Mouse (Mus musculus) hindbrain, postnatal 0 days (tissue): ENCODE measurements around the gene Basp1. TPM values are rescaled to one million over a fixed set of nuclear protein-coding genes. Genes with fewer than 3 reads are reported as not detected.

Source experiments
- ATAC-seq: fragments of 200-750 bp; cut with Nextera tagmentation; 2 replicates; pipeline ENCODE4 v1.8.0; 2017; ENCODE audit warnings: mild to moderate bottlenecking, moderate TSS enrichment, moderate library complexity
- DNase-seq: peaks from one replicate; pipeline ENCODE4 v3.0.0-alpha.2; 2015; ENCODE audit warnings: low spot score
- H3K27ac ChIP-seq: fragments of 300-500 bp; sonication (generic); 2 replicates; pipeline ENCODE4 v1.5.1; 2014; ENCODE audit warnings: mild to moderate bottlenecking
- H3K27me3 ChIP-seq: fragments of 300-500 bp; sonication (generic); 2 replicates; pipeline ENCODE4 v1.6.1; 2014; ENCODE audit warnings: low read length, mixed read lengths; ENCODE audit not compliant: insufficient read depth
- H3K36me3 ChIP-seq: fragments of 300-500 bp; sonication (generic); 2 replicates; pipeline ENCODE4 v1.6.1; 2014; ENCODE audit warnings: low read length, mixed read lengths; ENCODE audit not compliant: insufficient read depth
- H3K4me1 ChIP-seq: fragments of 300-500 bp; sonication (generic); 2 replicates; pipeline ENCODE4 v1.6.1; 2014; ENCODE audit warnings: antibody characterized with exemption, low read length, mixed read lengths; ENCODE audit not compliant: insufficient read depth
- H3K4me2 ChIP-seq: fragments of 300-500 bp; sonication (generic); 2 replicates; pipeline ENCODE4 v1.6.1; 2014; ENCODE audit warnings: low read depth, mild to moderate bottlenecking, low read length, moderate library complexity, mixed read lengths
- H3K4me3 ChIP-seq: fragments of 300-500 bp; sonication (generic); 2 replicates; pipeline ENCODE4 v1.5.1; 2014; ENCODE audit warnings: low read length
- H3K9ac ChIP-seq: fragments of 300-500 bp; sonication (generic); replicated peaks from 2 replicates; pipeline ENCODE4 v1.6.1; 2014; ENCODE audit warnings: mild to moderate bottlenecking, low read length, moderate library complexity, mixed read lengths
- H3K9me3 ChIP-seq: fragments of 300-500 bp; sonication (generic); 2 replicates; pipeline ENCODE4 v1.6.1; 2016; ENCODE audit warnings: low read length, mixed read lengths
- CTCF ChIP-seq: IDR thresholded peaks from 2 replicates; pipeline ENCODE4 v1.5.1; 2016; ENCODE audit warnings: antibody characterized with exemption, control low read depth, low read depth
- WGBS: fragments of 180-500 bp; shearing (Covaris S2); extraction: QIAGEN DNeasy Blood & Tissue Kit; methylation state at CpG from one replicate; pipeline ENCODE4 v1.1.7; 2014; 5-methylcytosine and 5-hydroxymethylcytosine counted together
- polyA plus RNA-seq: library from polyadenylated mRNA; unstranded; fragments of >200 nt; fragmentation: Nextera tagmentation; extraction: Ambion mirVana; gene quantifications from 2 replicates; pipeline ENCODE4 v1.2.1, GENCODE M21; 2015
- total RNA-seq: library from RNA; depleted of rRNA; stranded (reverse); fragments of >200 nt; gene quantifications from 2 replicates; pipeline ENCODE4 v1.2.3, GENCODE M21; 2014

Basp1 gene
- total and polyA plus RNA-seq, 2 experiments from 2014 or later, result 415 to 701 TPM

DNA sequence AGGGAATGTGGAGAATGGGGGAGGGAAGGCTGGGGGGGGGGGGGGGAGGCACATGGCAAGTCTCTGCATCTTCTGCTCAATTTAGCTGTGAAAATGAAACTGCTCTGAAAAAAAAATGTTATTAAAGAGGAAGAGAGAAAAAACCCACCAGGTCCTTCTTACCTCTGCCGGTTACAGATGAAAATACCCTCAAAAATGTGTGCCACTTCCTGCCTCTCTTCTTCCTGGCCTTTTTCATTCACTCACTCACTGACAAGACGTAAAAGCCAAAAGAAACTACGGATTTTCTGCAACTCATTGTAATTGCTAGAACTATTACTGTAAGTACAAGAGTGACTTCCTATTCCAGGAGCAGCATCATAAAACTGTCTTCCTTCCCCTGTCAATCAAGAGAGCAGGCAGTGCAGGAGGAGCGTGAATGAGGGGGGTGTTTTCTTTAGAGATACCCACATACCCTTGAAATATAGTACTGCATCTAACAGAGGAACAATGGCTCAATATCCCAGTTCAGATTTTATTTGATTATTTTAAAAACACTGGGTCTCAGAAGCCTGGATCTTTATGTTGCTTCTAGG, 21.0 kb downstream of the Basp1 start:
- 58% methylated on average over 4 of the region's 4 CpGs for WGBS
- DNase-seq (no peak), ATAC-seq (no peak)
- no peak overlapping the region for H3K27ac ChIP-seq
- H3K4me1 ChIP-seq, result peaks cover 11% of the 10 kb centered on the region
- no peaks in the 10 kb centered on the region; the same call in 1 of the 2 replicates for H3K36me3 ChIP-seq
- no peaks in the 10 kb centered on the region for H3K9me3 ChIP-seq
- no peak overlapping the region for H3K4me2 ChIP-seq
- no peaks in the 10 kb centered on the region for H3K27me3 ChIP-seq
- H3K9ac ChIP-seq, result no peak overlapping the region
- H3K4me3 ChIP-seq, result no peak overlapping the region
- no peak for TF ChIP-seq CTCF

DNA sequence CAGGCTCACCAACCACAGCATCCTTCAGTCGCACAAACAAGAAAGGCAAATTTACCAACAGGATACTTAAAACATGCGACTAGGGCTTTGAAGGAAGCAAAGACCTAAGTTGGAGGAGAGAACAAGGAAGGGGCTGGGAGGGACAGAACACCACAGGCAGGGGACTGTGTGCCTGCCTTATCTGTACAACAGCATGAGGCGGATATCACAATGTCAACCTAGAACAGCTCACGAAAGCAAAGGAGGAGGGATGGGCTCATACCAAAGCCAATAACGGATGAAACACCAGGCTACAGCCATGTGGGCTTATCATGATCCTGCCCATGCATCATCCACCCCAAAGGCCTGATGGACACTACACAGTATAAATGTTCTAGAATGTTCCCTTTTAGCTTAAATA, 22.4 kb downstream of the Basp1 start:
- TF ChIP-seq CTCF, result no peak
- H3K9ac ChIP-seq, result no peak overlapping the region
- 84% methylated on average over 5 of the region's 5 CpGs for WGBS
- no peaks in the 10 kb centered on the region for H3K27me3 ChIP-seq
- H3K9me3 ChIP-seq, result no peaks in the 10 kb centered on the region
- H3K4me3 ChIP-seq, result no peak overlapping the region
- H3K4me1 ChIP-seq, result peaks cover 8% of the 10 kb centered on the region
- DNase-seq (no peak), ATAC-seq (no peak)
- no peak overlapping the region for H3K27ac ChIP-seq
- no peak overlapping the region for H3K4me2 ChIP-seq
- H3K36me3 ChIP-seq, result no peaks in the 10 kb centered on the region; the same call in 1 of the 2 replicates

DNA sequence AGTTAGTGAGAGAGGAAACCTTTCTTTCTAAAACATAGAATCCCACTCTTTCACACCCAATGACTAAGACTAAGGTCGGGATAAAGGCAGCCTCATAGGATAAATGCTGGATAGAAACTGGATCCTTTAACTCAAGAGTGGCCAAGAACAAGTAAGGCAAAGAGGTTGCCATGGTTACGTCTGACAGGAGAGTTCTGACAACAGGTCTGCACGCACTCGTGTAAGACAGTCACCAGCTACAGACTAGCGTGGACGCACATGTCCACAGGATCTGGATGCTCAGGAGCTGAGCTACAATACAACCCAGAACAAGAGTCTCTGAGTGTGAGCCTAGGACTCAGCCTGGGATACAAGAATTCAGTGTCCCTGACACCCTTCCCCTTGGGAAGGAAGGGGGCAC, 26.0 kb downstream of the Basp1 start:
- 55% methylated on average over 6 of the region's 6 CpGs for WGBS
- H3K4me2 ChIP-seq, result no peak overlapping the region
- no peaks in the 10 kb centered on the region for H3K9me3 ChIP-seq
- ATAC-seq (peak; percentile 48), DNase-seq (no peak)
- no peak for TF ChIP-seq CTCF
- H3K27ac ChIP-seq, result no peak overlapping the region
- no peak overlapping the region for H3K4me3 ChIP-seq
- peaks cover 3% of the 10 kb centered on the region; the same call in 1 of the 2 replicates for H3K36me3 ChIP-seq
- H3K9ac ChIP-seq, result no peak overlapping the region
- no peaks in the 10 kb centered on the region for H3K4me1 ChIP-seq
- no peaks in the 10 kb centered on the region for H3K27me3 ChIP-seq

DNA sequence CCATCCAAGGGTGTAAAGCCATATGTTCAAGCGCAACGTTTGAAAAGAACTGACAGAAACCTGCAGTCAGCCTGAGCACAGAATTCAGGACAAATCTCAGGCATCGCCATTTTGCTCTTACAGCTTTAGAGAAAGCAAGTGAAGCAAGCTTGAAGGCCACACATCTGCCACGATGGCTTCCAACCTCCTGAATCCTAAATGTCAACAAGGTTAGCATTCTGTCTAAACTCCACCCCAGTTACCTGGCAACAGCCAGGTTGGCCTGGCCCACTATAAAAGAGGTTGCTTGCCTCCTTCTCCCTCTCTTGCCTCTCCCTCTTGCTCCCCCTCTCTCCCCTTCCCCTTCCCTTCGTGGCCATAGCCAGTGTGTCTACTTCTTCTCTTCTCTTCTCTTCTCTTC, 33.5 kb downstream of the Basp1 start:
- Histone ChIP-seq H3K4me1 (peaks cover 21% of the 10 kb centered on the region; the same call in 1 of the 2 replicates), H3K27me3 (no peaks in the 10 kb centered on the region), H3K4me3 (no peak overlapping the region), H3K36me3 (no peaks in the 10 kb centered on the region), H3K4me2 (no peak overlapping the region), H3K9me3 (no peaks in the 10 kb centered on the region), H3K27ac (no peak overlapping the region), H3K9ac (no peak overlapping the region)
- 74% methylated on average over 5 of the region's 5 CpGs for WGBS
- TF ChIP-seq CTCF, result no peak
- DNase-seq (no peak), ATAC-seq (no peak)

DNA sequence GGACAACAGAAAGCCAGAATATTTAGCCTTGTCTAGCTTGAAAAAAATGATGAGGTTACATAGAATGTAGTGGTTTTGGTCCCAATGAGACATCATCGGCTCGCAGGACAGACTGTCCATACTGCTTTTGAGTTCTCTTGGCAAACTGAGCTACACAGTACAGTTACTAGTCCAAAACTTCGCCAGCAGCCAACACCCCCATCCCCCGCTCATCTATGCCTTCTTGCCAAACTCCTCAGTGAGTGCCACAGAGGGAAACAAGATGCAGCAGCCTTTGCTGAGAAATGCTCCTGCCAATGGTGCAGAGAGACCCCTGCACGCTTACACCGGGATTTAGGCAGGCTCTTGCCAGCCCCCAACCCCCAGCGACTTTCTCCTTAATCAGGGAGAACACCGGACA, 34.9 kb downstream of the Basp1 start:
- no peak for TF ChIP-seq CTCF
- WGBS, result 57% methylated on average over 8 of the region's 8 CpGs
- peaks cover 25% of the 10 kb centered on the region; the same call in 1 of the 2 replicates for H3K4me1 ChIP-seq
- ATAC-seq (peak; percentile 49; the same call in 1 of the 2 replicates), DNase-seq (peak; percentile 35)
- no peaks in the 10 kb centered on the region for H3K9me3 ChIP-seq
- no peak overlapping the region for H3K4me3 ChIP-seq
- no peak overlapping the region for H3K4me2 ChIP-seq
- H3K36me3 ChIP-seq, result no peaks in the 10 kb centered on the region
- H3K27me3 ChIP-seq, result no peaks in the 10 kb centered on the region
- no peak overlapping the region for H3K9ac ChIP-seq
- no peak overlapping the region for H3K27ac ChIP-seq

DNA sequence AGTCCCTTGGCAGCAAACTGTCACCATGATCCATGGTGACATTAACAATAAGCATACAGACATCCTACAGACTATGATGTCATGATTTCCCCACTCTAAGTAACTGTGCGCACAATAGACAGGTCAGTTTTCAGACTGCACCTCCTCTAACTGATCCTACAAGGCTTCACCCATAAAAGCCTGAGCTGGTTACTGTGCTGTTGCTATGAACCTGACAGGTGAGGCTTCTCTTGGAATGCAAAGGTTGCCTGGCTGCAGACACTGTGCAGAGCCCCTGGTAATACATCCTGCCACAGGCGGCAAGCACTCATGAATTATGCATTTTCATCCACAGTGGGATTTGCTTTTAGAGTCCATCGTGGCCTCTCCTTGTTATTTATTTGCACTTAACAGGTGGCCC, 36.6 kb downstream of the Basp1 start:
- H3K4me3 ChIP-seq, result no peak overlapping the region
- no peak overlapping the region for H3K4me2 ChIP-seq
- H3K36me3 ChIP-seq, result no peaks in the 10 kb centered on the region
- 30% methylated on average over 3 of the region's 3 CpGs for WGBS
- DNase-seq (no peak), ATAC-seq (peak; percentile 41)
- peaks cover 35% of the 10 kb centered on the region; the same call in 1 of the 2 replicates for H3K4me1 ChIP-seq
- H3K9me3 ChIP-seq, result no peaks in the 10 kb centered on the region
- H3K27me3 ChIP-seq, result no peaks in the 10 kb centered on the region
- H3K9ac ChIP-seq, result no peak overlapping the region
- TF ChIP-seq CTCF, result no peak
- 0 out of 2 replicates have a peak overlapping the region, but pooled peaks have one; percentile 0 for H3K27ac ChIP-seq

DNA sequence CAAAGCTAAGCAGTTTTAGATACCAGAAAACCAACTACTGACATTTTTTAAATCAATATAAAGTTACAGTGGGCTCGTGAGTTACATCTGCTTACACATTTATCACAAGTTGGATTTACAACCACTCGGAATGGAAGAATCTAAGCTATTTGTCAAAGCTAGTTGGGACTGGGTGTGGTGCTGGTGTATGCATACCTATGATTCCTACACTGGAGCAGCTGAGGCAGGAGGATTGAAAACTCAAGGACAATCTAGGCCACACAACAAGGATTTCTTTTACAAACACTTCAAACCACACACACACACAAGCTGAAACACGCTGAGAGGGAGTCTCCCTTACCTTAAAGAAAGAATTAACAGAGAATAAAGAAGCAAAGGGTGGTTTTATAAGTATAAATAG, 40.1 kb downstream of the Basp1 start:
- DNase-seq, result no peak
- H3K4me1 ChIP-seq, result peaks cover 28% of the 10 kb centered on the region; the same call in 1 of the 2 replicates
- no peak overlapping the region for H3K9ac ChIP-seq
- no peaks in the 10 kb centered on the region for H3K9me3 ChIP-seq
- ATAC-seq, result no peak
- no peak overlapping the region for H3K4me3 ChIP-seq
- H3K4me2 ChIP-seq, result no peak overlapping the region
- whole genome bisulfite sequencing, result 78% methylated on average over 3 of the region's 3 CpGs
- no peak for TF ChIP-seq CTCF
- no peaks in the 10 kb centered on the region for H3K36me3 ChIP-seq
- H3K27me3 ChIP-seq, result no peaks in the 10 kb centered on the region
- H3K27ac ChIP-seq, result no peak overlapping the region
